Mouse (Mus musculus) cerebellum, postnatal 14 days (tissue): ENCODE results near the gene Erp29.
"Not testable (repeated sequence)": the region's sequence is repeated elsewhere in the genome, so short reads cannot be mapped to it uniquely, and the experiment has no call there.

Experiments used
- DNase-seq, 2 experiments: peaks; one replicate each; pipeline ENCODE4 v3.0.0; 2021; ENCODE audit warnings: mixed read lengths in 2 of 2

Gene Erp29

DNA sequence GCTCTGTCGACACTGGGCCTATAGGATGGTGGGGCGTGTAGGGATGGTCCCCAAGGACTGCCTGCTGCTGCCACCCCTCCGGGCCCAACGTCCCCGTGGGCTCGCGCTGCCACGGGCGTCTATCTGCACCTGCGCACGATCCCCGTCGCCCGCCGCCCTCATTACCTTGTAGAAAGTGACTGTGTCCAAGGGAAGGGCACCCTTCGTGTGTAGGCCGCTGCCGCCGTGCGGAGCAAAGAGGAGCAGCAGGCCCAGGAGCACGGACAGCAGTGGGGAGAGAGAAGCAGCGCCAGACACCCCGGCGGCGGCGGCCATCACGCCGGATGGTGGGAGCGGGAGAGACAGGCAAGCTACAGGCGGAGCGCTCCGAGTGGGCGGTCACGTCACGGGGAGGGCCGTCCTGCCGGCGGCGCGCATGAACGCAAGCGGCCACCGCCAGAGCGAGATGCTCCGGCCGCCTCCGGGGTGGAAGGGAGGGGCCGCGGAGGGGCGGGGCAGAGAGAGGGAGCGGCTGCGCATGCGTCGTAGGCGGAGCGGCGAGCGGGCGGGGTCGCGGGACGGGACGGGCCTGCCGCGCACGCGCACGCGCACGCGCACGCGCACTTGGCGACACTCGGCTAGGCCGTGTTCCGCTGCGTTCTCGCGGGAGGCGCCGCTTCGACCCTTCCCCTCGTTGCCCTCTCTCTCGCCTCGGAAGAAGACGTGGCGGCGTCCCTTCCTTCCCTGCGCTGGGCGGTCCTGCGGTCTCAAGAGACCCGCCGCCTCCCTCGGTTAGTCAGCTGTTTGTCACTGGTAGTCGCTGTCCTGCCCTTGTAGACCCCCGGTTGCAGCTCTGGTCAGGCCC lies at the start of gene Erp29:
Gene Erp29 (minus strand): TSS at position 481 of the 844 bp plus-strand sequence.
- peak; percentile 99 to 100 for DNase-seq

GRCm38 (mm10) chr5:121501424-121501996 lies 49.2 kb upstream of the Erp29 start:
- DNase-seq, result not testable (repeated sequence)

DNA sequence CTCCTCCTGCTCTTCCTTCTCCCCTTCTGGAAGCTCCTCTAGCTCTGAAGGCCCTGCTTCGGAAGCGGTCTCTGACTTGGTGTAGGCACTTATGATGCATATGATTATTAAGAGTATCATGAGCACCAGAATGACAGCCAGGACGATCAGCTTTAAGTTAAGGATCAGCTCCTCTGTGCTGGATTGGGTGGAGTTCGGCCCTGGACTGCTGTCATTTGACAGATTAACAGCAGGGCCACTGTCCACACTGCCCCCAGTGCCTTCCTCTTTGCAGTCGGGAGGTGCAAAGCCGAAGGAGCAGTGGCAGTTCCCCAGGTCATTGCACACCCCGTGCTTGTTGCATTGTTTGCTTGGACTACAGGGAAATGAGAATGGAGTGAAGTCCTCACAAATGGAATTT lies 48.4 kb upstream of the Erp29 start:
- no peak for DNase-seq

DNA sequence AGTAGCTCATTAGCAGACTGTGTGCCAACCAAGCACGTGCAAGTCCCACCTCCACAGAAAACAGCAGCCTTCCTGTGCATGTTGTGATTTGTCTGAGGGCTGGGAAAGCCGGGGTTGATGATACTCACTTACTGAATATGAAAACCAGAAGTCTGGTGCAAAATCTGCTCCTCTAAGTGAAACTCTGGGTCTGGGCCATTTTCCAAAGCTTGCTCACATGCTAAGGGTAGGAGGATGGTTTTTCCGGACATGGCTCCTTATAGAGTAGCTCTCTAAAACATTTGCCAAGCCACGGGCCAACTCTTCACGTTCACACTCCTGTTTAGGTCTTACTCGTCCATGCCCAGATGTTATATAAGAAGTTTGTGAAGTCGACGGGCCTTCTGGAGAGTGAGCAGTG lies 41.0 kb upstream of the Erp29 start:
- no peak for DNase-seq

DNA sequence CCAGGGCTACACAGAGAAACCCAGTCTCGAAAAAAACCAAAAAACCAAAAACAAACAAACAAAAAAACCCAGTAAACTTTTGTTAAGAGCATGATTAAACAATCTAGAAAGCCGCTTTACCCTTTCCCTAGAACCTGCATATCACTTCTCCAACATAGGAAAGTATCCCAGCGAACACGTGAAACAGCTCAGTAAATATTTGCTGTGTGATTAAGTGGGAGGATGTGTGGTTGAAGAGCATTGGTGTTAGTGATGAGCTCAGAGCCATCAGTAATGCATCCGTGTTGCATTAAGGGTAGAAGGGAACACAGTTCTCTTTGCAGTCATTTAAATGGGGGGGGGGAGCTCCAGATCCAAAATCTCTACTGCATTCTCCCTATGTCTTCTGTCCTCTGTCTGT lies 32.5 kb upstream of the Erp29 start:
- no peak for DNase-seq

DNA sequence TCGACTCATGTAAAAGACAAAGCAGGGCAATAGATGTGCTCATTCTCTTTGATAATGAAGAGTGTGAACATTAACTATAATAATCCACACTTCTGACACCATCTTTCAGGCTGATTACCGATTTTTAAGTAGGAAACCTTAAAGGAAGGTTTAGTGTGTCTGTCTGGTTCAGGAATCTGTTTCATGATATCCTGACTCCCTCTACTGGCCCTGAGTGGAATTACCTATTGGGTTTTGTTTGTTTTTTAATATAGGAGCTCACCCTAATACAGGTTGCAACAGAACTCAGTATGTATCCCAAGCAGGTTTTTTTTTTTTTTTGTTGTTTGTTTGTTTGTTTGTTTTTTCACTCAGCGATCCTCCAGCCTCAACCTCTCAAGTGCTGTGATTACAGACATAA lies 25.4 kb upstream of the Erp29 start:
- peak; percentile 68 to 75 for DNase-seq

DNA sequence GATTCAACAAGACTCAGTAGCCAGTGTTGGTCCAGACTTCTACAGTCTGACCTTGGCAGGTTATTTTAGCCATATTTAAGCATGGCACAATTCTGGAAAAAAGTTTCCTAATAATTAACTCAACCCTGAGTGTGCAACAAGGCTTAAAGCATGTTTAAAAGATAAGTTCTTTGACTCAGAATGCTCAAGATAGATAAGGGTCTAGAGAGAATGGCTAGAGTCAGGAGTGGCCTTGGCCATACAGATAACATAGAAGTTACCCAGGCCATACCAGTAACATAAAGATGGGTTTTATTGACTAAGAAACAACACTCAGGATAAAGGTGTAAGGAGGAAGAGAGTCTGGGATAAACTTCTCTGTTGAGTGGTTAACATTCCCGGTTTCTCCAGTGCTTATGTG lies 23.7 kb upstream of the Erp29 start:
- DNase-seq, result no peak

DNA sequence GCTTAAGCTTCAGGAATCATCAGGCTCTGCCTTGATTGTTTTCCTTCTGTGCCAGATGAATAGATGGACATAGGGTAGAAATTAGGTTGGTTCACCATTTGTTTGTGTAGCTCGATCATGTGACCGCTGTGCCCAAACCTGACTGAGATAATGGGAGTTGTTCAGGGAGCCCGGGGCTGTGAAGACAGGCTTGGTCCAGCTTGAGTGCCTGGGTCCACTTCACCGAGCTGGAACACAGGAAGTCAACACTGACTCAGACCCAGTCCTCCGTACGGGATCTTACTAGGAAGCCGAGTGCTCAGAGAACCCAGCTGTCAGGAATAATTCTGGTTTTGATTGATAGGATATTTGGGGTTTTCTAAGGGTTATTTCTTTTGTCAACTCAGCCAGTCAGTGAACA lies 22.3 kb upstream of the Erp29 start:
- no peak for DNase-seq

DNA sequence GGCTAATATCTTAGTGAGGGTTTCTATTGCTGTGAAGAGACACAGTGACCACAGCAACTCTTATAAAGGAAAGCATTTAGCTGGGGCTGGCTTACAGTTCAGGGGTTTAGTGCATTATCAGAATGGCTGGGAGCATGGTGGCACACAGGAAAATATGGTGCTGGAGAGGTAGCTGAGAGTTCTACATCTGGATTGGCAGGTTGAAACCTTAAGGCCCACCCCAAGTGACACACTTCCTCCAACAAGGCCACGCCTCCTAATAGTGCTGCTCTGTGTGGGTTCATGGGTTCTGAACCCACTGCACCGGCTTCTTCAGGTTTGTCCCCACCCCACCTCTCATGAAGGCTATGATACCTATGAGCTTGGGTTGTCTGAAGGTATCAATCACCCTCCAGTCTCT lies 20.1 kb upstream of the Erp29 start:
- DNase-seq, result no peak

DNA sequence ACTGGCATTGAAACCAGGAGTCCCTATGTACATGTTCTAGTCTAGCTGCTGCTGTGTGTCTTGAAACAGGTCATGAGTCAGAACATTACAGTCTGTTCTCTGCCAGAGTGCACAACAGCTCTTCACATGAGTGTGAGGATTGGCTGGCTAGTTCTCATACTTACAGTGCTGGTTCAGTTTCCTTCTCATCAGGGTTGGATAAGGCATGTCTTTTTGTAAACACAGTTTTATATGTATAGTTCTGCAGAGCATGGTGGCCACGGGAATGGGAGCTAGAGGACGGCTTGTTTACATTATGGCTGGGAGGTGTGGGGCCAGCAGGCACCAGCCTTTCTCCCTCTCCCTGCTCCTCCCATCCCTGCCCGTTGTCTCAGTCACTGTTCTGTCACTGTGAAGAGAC lies 17.3 kb upstream of the Erp29 start:
- DNase-seq, result no peak

- no peak for DNase-seq
Measured at GRCm38 (mm10) chr5:121463601-121464250, 11.4 kb upstream of the Erp29 start.

DNA sequence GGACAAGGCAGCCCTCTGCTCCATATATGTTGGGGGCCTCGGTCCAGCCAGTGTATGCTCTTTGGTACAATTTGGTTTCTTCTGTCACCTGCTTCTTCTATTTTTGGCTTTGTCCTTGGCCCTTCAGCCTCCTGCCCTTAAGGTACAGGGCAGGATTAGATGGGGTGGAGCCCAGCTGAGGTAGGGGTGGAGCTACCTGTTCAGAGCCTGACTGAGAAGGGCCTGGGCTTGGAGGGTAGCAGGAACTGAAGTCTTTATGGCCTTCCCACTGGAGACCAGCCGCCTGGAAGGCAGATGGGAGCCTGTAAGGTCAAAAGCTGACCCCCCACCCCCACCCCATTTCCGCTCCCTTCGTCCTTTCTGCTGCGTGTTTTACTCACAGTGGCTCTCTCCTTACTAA lies 10.7 kb upstream of the Erp29 start:
- no peak for DNase-seq

DNA sequence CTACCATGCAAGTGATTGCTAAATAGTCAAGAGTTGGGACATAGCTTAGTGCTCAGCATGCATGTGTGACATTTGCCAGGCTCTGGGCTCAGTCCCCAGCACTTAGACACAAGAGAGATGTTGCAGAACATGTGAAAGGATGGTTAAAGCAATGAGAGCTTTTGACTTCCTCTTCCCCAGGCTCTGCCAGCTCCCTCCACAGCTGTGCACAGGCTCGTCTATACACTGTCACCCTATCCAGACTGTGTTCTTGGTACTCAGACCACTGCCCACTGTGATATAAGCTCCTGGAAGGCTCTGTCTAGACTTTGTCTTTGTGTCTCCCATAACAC lies 9.8 kb upstream of the Erp29 start:
- no peak for DNase-seq

GRCm38 (mm10) chr5:121461339-121462170 lies 9.2 kb upstream of the Erp29 start:
- no peak for DNase-seq

DNA sequence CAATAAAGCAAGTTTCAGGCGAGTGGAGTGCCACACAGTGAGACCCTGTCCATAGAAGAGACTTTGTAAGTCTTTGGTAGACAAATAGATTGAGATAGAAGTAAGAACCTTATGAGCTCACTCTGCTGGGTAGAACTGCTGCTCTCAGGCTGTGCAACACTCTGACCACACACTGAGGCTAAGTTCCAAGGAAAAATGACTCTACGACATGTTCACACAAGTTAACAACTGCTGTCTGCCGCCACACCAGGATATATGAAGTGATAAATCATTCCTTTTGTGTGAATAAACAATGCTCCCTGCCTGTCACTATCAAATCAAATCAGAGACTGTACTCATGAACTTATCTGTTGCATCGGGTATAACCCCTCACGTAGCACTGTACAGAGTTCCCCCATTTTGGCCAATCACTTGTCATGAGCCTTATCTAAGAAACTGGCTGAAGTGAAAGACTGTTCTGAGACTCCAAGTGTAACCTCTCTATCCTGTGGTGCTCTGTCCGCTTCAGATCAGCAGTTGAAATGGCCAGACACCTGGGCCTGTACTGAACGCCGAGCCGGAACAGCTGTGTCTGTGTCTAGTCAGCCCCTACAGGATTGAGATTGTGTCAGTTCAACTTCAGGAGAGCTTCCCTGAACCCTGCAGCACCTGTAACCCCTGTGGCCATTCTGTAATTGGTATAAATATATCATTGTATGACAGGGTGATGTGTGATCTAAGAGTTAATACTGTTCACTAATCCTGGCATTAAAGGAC lies 3.4 kb upstream of the Erp29 start:
- no peak for DNase-seq

- no peak for DNase-seq
Measured at GRCm38 (mm10) chr5:121454503-121454782, 2.1 kb upstream of the Erp29 start.

DNA sequence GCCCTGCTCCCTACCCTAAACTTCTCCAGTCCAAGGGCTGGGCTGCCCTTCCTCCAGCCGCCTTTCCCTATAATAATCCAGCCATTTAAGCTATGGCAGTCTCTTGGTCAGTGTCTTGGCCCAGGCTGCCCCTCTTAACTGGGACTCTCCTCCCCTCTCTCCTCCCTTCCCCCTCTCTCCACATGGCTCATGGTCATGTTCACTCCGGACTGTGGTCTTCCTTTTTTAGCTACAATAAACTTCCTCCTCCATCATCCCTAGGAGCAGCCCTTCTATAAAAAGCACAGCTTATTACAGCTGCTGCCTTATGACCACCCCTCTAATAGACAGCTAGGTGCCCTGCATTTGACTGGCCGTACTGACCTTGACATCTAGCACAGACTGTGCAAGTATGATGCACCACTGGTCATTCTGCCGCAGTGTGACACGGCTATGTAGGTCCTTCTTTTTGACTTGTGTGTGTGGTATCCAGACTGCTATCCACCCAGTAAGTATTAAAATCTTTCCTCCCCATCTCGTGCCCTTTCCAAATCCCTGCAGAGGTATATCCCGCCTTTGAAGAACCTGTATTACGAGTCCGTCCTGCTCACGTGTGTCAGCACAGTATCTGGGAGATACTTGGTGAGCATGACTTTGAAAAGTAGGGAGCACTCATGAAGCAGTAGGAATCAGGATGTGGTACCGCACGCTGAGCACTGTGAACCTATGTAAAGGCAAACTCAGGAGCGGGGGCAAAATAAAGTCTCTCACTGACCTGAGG lies 1.6 kb upstream of the Erp29 start:
- DNase-seq, result no peak

GRCm38 (mm10) chr5:121452906-121453305 lies 600 bp upstream of the Erp29 start:
- DNase-seq, result peak; percentile 68 to 78

- DNase-seq, result peak; percentile 58 to 60
Measured at GRCm38 (mm10) chr5:121451644-121452025, 671 bp downstream of the Erp29 start, which contains the start of gene Tmem116. Gene Tmem116 (plus strand): TSS chr5:121451893.

- DNase-seq, result no peak
Measured at GRCm38 (mm10) chr5:121451203-121451602, 1.1 kb downstream of the Erp29 start.

GRCm38 (mm10) chr5:121450476-121450875 lies 1.8 kb downstream of the Erp29 start:
- no peak for DNase-seq

DNA sequence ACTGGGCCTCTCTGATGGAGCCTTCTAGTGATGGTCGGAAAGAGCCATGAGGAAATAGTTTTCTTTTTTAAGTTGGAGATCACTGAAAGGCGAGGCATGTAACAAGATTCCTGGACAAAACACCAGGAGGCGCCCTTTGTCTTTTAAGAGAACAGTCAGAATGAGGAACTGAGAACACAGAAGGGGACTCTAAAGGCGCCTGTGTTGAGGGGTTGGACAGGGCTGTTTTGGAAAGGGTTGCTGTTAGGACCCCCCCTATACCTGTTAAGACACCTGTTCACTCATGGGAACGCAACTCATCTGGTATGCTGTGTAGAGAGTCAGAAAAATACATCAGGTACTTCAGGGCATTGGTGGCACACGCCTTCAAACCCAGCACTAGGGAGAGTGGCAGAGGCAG lies 2.3 kb downstream of the Erp29 start:
- DNase-seq, result peak; percentile 58 to 75
